Mouse (Mus musculus) limb, embryonic 12.5 days (tissue): ENCODE measurements around the gene Ebf3. TPM values are rescaled to one million over a fixed set of nuclear protein-coding genes. Genes with fewer than 3 reads are reported as not detected.

Experiments used
- ATAC-seq: fragments of 200-750 bp; cut with Nextera tagmentation; 2 replicates; pipeline ENCODE4 v1.8.0; 2017; ENCODE audit warnings: low read depth, moderate TSS enrichment; ENCODE audit not compliant: insufficient number of reproducible peaks, insufficient read depth, low FRiP score, low TSS enrichment
- H3K27ac ChIP-seq: fragments of 300-500 bp; sonication (generic); 2 replicates; pipeline ENCODE4 v1.5.1; 2016; ENCODE audit warnings: mild to moderate bottlenecking, moderate library complexity
- H3K27me3 ChIP-seq: fragments of 300-500 bp; sonication (generic); 2 replicates; pipeline ENCODE4 v1.6.1; 2016; ENCODE audit warnings: mild to moderate bottlenecking, moderate library complexity
- H3K36me3 ChIP-seq: fragments of 300-500 bp; sonication (generic); 2 replicates; pipeline ENCODE4 v1.6.1; 2016; ENCODE audit warnings: mild to moderate bottlenecking, moderate library complexity
- H3K4me1 ChIP-seq: fragments of 300-500 bp; sonication (generic); replicated peaks from 2 replicates; pipeline ENCODE4 v1.6.1; 2016
- H3K4me2 ChIP-seq: fragments of 300-500 bp; sonication (generic); 2 replicates; pipeline ENCODE4 v1.6.1; 2016; ENCODE audit warnings: mild to moderate bottlenecking, moderate library complexity
- H3K4me3 ChIP-seq: fragments of 300-500 bp; sonication (generic); replicated peaks from 2 replicates; pipeline ENCODE4 v1.5.1; 2016; ENCODE audit warnings: mild to moderate bottlenecking
- H3K9ac ChIP-seq: fragments of 300-500 bp; sonication (generic); replicated peaks from 2 replicates; pipeline ENCODE4 v1.6.1; 2016; ENCODE audit warnings: mild to moderate bottlenecking, moderate library complexity
- H3K9me3 ChIP-seq: fragments of 300-500 bp; sonication (generic); 2 replicates; pipeline ENCODE4 v1.6.1; 2016; ENCODE audit warnings: mild to moderate bottlenecking, moderate library complexity
- WGBS: fragments of 180-500 bp; shearing (Covaris S2); methylation state at CpG from one replicate; pipeline ENCODE4 v1.1.7; 2016; 5-methylcytosine and 5-hydroxymethylcytosine counted together
- polyA plus RNA-seq: library from polyadenylated mRNA; unstranded; fragments of >200 nt; fragmentation: Nextera tagmentation; extraction: Ambion mirVana; gene quantifications from 2 replicates; pipeline ENCODE4 v1.2.1, GENCODE M21; 2016

Gene Ebf3
- polyA plus RNA-seq, 1 experiment from 2014 or later, result 17.6 TPM

GRCm38 (mm10) chr7:137317659-137318382, 3.6 kb upstream of the Ebf3 start:
- Histone ChIP-seq H3K27ac (peak overlapping the region; percentile 56), H3K27me3 (peaks cover 82% of the 10 kb centered on the region), H3K36me3 (no peaks in the 10 kb centered on the region), H3K9me3 (no peaks in the 10 kb centered on the region), H3K4me3 (peak overlapping the region; percentile 93), H3K9ac (peak overlapping the region; percentile 61), H3K4me1 (peaks cover 69% of the 10 kb centered on the region), H3K4me2 (peak overlapping the region; percentile 92)
- no peak for ATAC-seq
- WGBS, result 2% methylated on average over 24 of the region's 24 CpGs

DNA sequence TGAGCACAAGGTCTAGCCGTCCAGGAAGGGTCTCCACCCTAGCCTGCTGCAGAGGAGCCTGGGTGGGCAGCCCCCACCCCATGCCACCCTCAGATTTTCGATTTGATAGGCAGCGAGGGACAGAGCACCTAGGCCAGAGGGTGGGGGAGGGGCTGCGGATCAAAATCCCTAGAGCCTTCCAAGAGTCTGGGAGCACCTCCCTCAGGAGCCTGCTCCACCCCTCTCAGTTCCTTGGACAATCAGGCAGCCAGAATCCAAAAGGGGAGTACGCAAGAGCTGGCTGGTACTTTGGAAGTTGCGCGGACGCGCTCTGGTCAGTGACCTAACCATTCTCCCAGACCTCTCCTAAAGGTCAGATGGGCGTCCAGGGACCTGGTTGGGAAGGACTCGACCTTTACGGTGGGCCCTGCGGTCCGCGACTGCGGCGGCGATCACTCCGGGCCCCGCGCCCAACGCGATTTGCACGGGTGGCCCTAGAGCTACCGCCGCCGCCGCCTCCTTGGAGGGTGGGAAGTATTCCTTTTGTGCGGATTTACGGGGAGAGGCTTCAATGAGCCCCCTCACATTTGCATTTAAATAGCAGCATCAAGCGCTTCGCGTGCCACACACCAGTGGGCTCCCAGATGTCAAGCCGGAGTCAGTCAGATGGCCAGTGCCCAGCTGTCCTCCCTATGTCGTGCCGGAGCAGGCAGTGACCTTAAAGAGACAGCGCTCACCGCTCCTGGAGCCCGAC, 2.8 kb upstream of the Ebf3 start:
- ATAC-seq, result no peak
- H3K9me3 ChIP-seq, result no peaks in the 10 kb centered on the region
- H3K9ac ChIP-seq, result peak overlapping the region; percentile 61
- H3K4me3 ChIP-seq, result peak overlapping the region; percentile 93
- peaks cover 68% of the 10 kb centered on the region for H3K4me1 ChIP-seq
- H3K36me3 ChIP-seq, result 0 out of 2 replicates have a peak, but pooled peaks cover 3% of the 10 kb centered on the region
- peak overlapping the region; percentile 92 for H3K4me2 ChIP-seq
- peaks cover 75% of the 10 kb centered on the region for H3K27me3 ChIP-seq
- WGBS, result under 1% methylated on average over 39 of the region's 39 CpGs
- H3K27ac ChIP-seq, result peak overlapping the region; percentile 35; the same call in 1 of the 2 replicates

GRCm38 (mm10) chr7:137316181-137316925, 2.1 kb upstream of the Ebf3 start:
- WGBS, result 3% methylated on average over 20 of the region's 20 CpGs
- Histone ChIP-seq H3K4me2 (peak overlapping the region; percentile 92), H3K4me1 (peaks cover 61% of the 10 kb centered on the region), H3K27ac (no peak overlapping the region), H3K9ac (peak overlapping the region; percentile 61), H3K27me3 (peaks cover 72% of the 10 kb centered on the region), H3K36me3 (0 out of 2 replicates have a peak, but pooled peaks cover 7% of the 10 kb centered on the region), H3K9me3 (no peaks in the 10 kb centered on the region), H3K4me3 (peak overlapping the region; percentile 93)
- ATAC-seq, result no peak

GRCm38 (mm10) chr7:137315544-137315940, 1.3 kb upstream of the Ebf3 start:
- Histone ChIP-seq H3K27me3 (peaks cover 67% of the 10 kb centered on the region), H3K4me1 (peaks cover 53% of the 10 kb centered on the region), H3K36me3 (0 out of 2 replicates have a peak, but pooled peaks cover 7% of the 10 kb centered on the region), H3K9ac (peak overlapping the region; percentile 70), H3K4me3 (peak overlapping the region; percentile 93), H3K4me2 (peak overlapping the region; percentile 92), H3K27ac (no peak overlapping the region), H3K9me3 (no peaks in the 10 kb centered on the region)
- WGBS, result under 1% methylated on average over 19 of the region's 19 CpGs
- no peak for ATAC-seq

DNA sequence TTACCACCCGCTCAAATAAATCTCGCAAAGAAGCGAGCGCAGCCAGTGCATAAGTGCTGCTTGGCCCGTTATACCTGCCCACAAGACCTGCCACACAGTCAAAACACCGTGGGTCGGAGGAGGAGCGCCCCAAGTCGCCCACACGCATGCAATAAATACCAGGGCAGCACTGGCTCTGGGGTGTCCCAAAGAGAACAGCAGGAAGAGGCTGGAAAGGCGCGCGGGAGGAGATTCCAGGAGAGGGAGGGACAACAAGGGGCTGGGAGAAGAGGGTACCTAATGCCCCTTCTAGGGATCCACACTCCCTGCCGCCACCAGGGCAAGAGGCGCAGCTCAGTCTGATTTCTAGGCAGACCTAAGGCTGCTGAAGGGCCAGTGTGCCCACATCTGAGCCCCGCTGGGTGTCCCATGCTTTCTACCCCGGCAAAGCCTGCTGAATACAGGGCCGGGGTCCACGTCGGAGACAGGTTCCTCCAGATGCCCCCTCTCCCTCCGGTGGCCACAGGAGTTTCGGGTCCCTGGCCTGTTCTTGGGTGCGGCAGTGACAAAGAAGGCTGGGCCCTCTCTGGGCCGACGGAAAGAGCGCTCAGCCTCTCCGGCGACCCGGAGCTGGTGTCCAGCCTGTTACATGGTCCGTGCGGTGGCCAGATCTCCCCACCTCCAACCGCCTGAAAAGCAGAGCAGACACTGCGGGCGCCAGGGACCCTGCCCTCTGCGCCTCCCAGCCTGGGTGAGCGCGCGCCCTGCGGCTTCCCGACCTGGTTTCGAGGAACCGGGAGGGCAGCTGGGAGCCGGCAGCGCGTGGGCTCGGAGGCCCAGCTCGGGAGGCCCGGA, 682 bp upstream of the Ebf3 start:
- peaks cover 64% of the 10 kb centered on the region for H3K27me3 ChIP-seq
- peaks cover 48% of the 10 kb centered on the region for H3K4me1 ChIP-seq
- H3K27ac ChIP-seq, result peak overlapping the region; percentile 83

GRCm38 (mm10) chr7:137313183-137313903, 902 bp downstream of the Ebf3 start:
- H3K9me3 ChIP-seq, result no peaks in the 10 kb centered on the region
- under 1% methylated on average over 79 of the region's 79 CpGs for WGBS
- peak overlapping the region; percentile 93 for H3K4me3 ChIP-seq
- H3K4me2 ChIP-seq, result peak overlapping the region; percentile 92
- peak overlapping the region; percentile 98 for H3K9ac ChIP-seq
- peaks cover 18% of the 10 kb centered on the region for H3K36me3 ChIP-seq
- no peak for ATAC-seq
- peak overlapping the region; percentile 94 for H3K27ac ChIP-seq
- H3K4me1 ChIP-seq, result peaks cover 48% of the 10 kb centered on the region
- peaks cover 61% of the 10 kb centered on the region for H3K27me3 ChIP-seq

More for the DNA sequence above, 682 bp upstream of the Ebf3 start:
- WGBS, result under 1% methylated on average over 48 of the region's 48 CpGs
- Histone ChIP-seq H3K4me3 (peak overlapping the region; percentile 93), H3K4me2 (peak overlapping the region; percentile 92), H3K9ac (peak overlapping the region; percentile 70), H3K9me3 (no peaks in the 10 kb centered on the region), H3K36me3 (peaks cover 7% of the 10 kb centered on the region; the same call in 1 of the 2 replicates)
- ATAC-seq, result peak; percentile 40

DNA sequence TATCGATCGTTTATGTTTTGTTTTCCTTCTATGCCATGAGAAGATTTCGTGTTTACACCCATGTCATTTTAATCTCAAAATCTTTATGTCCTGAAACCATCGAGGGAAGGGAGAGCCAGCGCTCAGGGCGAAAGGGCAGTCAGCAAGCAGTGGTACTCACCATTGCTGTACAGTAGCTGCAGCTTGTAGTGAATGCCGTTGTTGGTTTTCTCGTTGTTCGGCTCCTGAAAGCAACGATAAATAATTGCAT, 1.4 kb downstream of the Ebf3 start:
- no peak for ATAC-seq
- Histone ChIP-seq H3K27me3 (peaks cover 56% of the 10 kb centered on the region), H3K9ac (peak overlapping the region; percentile 98), H3K4me3 (peak overlapping the region; percentile 93), H3K4me1 (peaks cover 44% of the 10 kb centered on the region), H3K36me3 (peaks cover 18% of the 10 kb centered on the region), H3K27ac (peak overlapping the region; percentile 94), H3K4me2 (peak overlapping the region; percentile 92), H3K9me3 (no peaks in the 10 kb centered on the region)
- under 1% methylated on average over 10 of the region's 10 CpGs for WGBS

- H3K27ac ChIP-seq, result peak overlapping the region; percentile 94
- H3K9ac ChIP-seq, result peak overlapping the region; percentile 98
- H3K4me3 ChIP-seq, result peak overlapping the region; percentile 93
- 2% methylated on average over 17 of the region's 17 CpGs for WGBS
- H3K4me2 ChIP-seq, result peak overlapping the region; percentile 92
- H3K9me3 ChIP-seq, result no peaks in the 10 kb centered on the region
- H3K4me1 ChIP-seq, result peaks cover 42% of the 10 kb centered on the region
- ATAC-seq, result no peak
- peaks cover 18% of the 10 kb centered on the region for H3K36me3 ChIP-seq
- peaks cover 52% of the 10 kb centered on the region for H3K27me3 ChIP-seq
Observed at GRCm38 (mm10) chr7:137312166-137312932, 1.9 kb downstream of the Ebf3 start.

DNA sequence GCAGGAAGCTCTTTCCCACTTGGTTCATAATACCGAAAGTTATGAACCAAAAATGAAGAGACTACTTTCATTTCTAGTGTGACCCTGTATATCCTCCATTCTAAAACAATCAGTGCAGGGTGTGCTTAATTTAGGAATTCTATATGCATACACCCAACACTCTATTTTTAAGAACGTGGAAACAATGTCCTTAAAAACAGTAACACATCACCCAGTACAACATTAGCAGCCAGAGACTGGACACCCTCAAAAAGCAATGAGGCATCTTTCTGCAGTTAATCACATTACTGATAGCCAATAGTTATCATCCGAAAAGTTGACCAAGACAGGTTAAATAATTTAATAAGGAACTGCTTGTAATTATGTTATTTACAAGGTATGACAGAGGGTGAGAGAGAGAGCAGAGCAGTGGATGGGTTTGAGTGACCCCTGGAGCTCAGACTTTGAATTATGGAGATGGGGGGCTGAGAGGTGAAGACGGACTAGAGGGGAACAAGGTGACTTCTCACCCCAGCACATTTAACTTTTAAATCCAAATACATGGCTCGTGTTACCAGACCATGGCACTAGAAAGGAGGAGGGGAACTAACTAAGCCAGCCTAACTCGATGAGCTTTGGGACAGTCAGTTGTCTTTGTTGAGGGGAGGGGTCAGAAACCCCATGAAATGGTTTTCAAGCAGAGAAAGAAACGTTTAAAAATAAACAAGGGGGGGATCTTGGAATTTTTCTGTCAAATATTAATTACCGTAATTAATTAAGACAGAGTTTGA, 2.7 kb downstream of the Ebf3 start:
- H3K4me1 ChIP-seq, result peaks cover 37% of the 10 kb centered on the region
- H3K9ac ChIP-seq, result peak overlapping the region; percentile 98
- no peaks in the 10 kb centered on the region for H3K9me3 ChIP-seq
- H3K27me3 ChIP-seq, result peaks cover 50% of the 10 kb centered on the region
- H3K4me3 ChIP-seq, result peak overlapping the region; percentile 93
- ATAC-seq, result no peak
- peak overlapping the region; percentile 91 for H3K27ac ChIP-seq
- peak overlapping the region; percentile 92 for H3K4me2 ChIP-seq
- H3K36me3 ChIP-seq, result peaks cover 21% of the 10 kb centered on the region
- 1% methylated on average over 8 of the region's 8 CpGs for WGBS
